Mouse (Mus musculus) adrenal gland, adult 8-10 months (tissue): ENCODE data around the gene Nudt2. TPM values are rescaled to one million over a fixed set of nuclear protein-coding genes. Genes with fewer than 3 reads are reported as not detected.

Experiments
- DNase-seq: peaks from one replicate; pipeline ENCODE4 v3.0.0; 2022
- total RNA-seq, 4 experiments: library from RNA; stranded (reverse); gene quantifications; 2 replicates each; pipeline ENCODE4 v1.2.4; 2022

Gene Nudt2
- total RNA-seq, 4 experiments from 2014 or later = 28.0 to 34.1 (median 32.0) TPM

DNA sequence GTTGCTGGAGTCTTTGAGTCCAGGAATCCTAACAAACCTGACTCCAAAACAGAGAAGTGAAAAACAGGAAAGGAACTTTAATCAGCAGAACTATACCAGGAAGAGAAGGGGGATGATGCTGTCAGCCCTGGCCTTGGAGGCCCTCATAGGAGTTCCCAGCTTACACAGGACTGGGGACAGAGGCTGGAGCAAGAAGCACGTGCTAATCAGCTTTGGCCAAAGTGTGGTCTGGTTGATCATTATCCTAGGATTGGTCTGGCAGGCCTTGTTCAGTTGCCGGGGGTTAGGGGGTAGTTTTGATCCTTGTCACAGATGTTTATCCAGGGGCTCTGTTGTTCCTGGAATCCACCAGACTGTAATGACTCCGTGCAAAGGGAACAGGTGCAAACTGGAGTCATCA lies 29.4 kb downstream of the Nudt2 start:
- no peak for DNase-seq

- DNase-seq = no peak
Observed at GRCm38 (mm10) chr4:41495076-41495475, 30.1 kb downstream of the Nudt2 start.

- no peak for DNase-seq
Observed at GRCm38 (mm10) chr4:41495850-41496249, 30.9 kb downstream of the Nudt2 start.

- DNase-seq = no peak
Observed at GRCm38 (mm10) chr4:41497046-41497445, 32.1 kb downstream of the Nudt2 start.

DNA sequence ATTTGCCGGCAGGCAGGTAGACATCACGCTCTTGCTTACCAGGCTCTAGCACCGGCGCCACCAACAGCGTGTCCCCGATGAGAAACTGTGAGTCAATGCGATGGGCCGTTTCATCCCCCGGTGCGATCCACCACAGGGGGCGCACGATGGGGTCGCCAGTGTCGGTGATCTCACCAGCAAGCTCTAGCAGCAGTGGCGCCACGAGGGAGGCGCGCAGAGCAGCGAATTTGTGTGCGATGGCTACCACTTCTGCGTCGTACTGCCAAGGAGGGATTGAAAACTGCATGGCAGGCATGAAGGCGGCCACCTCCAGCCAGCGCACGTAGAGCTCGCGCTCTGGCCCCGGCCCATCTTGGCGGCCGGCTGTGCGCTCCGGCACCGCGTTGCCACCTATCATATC lies 32.6 kb downstream of the Nudt2 start:
- no peak for DNase-seq

DNA sequence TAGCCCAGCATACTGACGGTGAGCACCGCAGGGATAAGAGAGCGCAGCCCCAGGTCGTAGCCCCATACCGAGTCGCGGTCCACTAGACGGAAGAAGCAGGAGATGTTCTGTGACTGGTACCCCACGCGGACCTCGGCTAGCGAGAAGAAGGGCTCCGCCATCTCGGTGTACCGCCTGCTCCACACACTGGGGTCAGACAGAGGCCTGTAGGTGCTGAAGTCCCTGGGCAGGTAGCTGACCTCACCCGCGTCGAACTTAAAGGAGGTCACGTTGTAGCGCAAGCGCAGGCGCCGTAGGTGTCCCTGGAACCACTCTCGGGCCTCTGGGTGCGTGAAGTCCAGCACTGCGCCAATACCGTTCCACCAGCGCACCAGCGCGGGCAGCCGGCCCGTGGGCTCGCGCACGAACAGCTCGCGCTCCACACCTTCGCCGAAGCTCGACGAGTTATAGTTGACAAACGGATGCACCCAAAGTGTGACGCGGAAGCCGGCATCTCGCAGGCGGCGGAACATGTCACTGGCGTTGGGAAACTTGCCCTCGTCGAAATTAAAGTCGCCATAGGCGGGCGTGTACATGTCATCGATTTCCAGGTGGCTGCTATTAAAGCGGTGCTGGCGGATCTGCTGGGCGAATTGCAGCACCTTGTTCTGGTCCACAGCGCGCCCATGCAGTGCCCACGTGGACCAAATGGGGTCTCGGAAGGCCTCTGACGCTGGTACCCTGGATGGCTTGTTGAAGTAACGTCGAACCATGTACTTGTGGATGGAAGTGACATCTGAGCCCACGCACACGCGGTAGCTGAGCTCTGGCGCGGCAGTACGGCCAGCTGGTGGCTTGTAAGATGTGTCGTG lies 33.3 kb downstream of the Nudt2 start:
- DNase-seq = no peak

- no peak for DNase-seq
Observed at GRCm38 (mm10) chr4:41498921-41499391, 34.0 kb downstream of the Nudt2 start.

- no peak for DNase-seq
Observed at GRCm38 (mm10) chr4:41499619-41500018, 34.7 kb downstream of the Nudt2 start.

DNA sequence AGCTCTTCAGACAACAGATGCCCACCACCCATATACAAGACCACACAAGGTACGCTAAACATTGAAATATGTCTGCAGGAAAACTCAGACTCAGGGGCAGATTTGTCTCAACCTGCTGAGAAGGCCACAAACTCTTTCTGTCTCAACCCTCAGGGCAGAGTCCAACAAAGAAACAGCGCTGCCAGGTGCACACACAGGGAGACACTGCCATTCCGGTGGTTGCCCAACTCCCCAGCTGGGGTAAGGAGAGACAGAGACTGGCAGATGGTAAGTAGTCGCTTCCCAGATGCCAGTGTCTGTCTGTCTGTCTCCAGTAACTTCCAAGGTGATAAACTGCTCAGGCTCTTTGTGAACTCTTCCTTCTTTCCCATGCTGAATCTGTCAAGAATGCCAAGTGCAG lies 35.8 kb downstream of the Nudt2 start:
- no peak for DNase-seq

DNA sequence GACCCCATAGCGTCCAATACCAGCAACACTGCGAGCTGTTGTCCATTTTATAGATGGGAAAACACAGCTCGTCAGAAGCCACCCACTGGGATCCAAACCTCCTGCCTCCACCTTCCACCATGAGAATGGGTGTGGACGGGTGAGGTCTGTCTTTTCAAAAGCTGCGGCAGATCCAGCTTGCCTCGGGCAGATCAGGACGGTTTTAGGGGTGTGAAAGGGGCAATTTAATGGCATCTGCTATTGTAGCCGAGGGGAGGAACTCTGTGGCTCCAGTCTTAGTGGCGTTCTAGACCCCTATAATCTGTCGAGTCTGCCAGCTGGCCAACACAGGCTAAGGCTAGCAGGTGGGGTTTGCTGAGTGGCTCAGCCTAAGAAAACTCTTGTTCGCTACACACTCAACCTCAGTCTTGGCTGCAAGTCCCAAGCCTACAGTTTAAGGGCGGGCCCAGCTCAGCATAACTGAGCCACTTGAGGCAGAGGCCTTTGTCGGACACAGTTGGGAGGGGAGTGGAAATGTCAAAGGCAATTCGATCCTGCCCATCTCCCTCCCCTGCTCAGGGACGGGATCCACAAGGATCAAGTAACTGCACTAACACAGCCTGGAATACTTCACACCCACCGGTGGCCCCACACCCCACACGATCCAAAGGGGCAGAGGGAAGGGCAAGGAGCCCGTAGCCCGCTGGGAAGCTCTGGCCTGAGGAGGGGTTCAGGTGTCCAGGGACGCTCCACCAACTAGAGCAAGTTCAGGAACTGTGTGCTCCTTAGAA lies 37.4 kb downstream of the Nudt2 start:
- no peak for DNase-seq

- peak; percentile 98 for DNase-seq
Observed at GRCm38 (mm10) chr4:41502986-41503412, 38.0 kb downstream of the Nudt2 start, which contains the start of gene AI464131. TSS of gene AI464131 (minus strand) at chr4:41503076.

DNA sequence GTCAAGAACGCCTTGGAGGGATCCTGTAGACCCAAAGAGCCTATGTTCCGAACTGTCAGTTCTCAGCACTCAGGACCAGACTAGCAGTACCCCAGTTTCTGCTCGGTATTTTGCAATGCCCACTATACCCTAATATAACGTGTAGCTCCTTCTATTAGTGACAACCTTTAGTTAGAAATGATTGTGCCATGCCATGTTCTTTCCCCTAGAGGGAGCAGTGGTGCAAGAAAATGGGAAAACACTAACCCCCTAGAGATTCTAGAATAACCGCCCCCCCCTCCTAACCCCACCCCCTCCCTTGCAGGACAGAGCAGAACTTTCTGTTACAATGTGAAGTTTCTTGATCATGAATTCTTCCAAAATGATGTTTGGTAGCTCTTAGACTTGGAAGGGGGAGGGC lies 39.4 kb downstream of the Nudt2 start:
- no peak for DNase-seq

DNA sequence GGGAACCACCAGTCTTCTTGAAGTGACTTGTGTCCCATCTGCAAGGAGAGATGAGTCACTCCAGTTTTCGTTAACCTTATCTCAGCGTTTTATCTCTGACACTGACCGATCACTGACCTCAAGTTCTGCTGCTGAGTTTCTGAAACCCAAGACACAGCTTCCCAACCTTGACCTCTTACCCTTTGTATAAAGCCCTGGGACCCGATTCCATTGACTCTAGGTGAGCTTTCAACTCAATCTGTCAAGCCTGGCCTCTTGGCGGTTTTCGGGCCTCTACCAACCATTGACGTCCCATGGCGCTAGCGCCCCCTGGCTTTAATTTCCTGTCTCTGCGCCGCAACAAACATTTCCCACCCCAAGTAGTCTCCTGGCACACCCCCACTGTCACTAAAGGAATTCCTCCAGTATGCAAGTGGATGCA lies 40.2 kb downstream of the Nudt2 start:
- DNase-seq = no peak

- DNase-seq = peak; percentile 61
Observed at GRCm38 (mm10) chr4:41506156-41506555, 41.2 kb downstream of the Nudt2 start.

DNA sequence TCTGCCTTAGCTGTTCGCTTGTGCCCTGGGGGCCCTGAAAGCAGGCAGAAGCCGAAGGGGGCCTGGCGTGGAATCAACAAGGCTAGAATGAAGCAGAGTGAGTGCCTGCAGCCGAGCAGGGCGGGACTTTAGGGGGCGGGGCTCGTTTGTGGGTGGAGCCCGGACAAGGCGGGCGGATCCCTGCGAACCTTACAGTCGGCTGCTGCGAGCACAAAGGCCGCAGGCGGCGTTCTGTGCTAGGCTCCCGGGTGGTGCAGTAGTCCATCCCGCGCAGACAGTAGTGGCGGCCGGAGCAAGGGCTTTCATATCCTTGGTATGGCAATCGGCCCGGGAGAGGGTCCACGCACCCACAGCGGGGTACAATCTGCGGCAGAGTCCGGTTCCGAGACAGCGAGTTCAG lies 42.0 kb downstream of the Nudt2 start:
- DNase-seq = peak; percentile 83

- no peak for DNase-seq
Observed at GRCm38 (mm10) chr4:41507326-41507924, 42.5 kb downstream of the Nudt2 start.

GRCm38 (mm10) chr4:41507998-41508397 lies 43.0 kb downstream of the Nudt2 start:
- no peak for DNase-seq

DNA sequence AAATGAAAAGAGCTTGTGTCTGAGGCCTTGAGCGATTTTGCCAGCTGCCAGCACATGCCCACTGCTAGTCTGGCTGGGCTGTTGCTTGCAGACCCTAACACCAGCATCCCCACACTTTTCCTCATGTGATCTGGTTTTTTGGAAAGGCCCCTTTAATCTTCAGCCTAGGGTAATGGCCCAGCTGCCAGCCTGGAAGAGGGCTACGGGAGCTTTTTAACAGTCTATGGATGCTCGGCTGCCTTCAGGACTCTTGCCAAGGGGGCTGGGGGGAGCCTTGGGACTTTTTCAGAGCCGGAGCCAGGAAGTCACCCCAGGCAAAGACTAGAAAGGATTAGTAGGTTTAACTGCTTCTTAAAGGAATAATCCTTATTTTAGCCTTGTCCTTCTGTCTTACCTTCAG lies 48.4 kb downstream of the Nudt2 start:
- DNase-seq = no peak

- no peak for DNase-seq
Observed at GRCm38 (mm10) chr4:41513714-41514113, 48.8 kb downstream of the Nudt2 start.

DNA sequence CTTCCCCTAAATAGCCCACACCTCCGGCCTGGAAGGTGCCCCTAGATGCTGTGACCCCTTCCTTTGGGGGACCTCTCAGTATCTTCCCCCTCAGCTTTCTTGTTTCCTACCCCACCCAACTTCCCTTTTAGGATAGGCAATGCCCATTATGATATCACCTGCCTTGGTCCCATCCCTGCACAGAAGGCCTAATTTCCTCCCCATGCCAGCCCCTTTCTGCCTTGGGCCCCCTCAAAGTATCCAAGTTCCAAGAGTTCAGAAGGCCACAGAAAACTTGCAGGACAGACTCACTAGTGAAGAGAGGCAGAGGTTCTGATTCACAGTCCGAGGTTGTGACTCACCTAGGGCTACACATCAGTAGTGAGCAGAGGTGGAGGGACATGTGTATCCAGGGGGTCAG lies 52.3 kb downstream of the Nudt2 start, which contains the start of gene 1110017D15Rik:
TSS of gene 1110017D15Rik (minus strand) at position 101 of the 400 bp plus-strand sequence.
- no peak for DNase-seq

DNA sequence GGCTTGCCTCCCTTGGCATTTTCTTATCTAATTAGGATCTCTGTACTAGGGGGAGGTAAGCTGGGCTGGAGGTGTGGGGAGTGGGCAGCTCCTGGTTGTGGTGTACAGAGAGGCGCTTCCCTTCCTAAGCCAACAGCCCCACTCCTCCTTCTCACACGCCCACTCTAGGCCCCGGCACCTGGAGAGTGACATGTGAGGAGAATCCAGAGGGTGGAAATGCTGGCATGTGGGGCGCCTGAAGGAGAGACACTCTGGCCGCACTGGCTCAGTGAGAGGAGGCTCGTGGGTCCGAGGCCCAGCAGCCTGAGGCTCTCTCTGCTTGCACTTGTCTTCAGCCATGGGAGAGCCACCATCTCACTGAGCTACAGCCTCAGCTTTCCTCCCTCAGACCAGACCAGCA lies 53.4 kb downstream of the Nudt2 start:
- no peak for DNase-seq

DNA sequence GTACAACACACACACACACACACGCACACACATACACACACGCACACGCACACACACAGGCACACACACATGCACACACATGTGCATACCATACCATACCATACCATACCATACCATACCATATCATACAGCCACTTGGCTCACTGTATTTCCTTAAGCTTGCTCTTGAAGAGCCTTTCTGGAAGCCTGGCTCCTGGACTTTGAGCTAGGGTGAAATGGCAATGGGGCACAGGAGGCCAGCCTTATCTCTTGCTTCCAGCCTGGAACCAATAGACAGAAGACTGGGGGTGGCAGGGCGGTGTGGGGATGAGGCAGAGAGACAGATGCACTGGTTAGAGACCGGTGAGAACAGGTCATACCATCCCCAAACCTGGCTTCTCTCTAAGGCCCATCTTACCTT lies 54.2 kb downstream of the Nudt2 start:
- DNase-seq = no peak

- DNase-seq = no peak
Observed at GRCm38 (mm10) chr4:41520641-41521040, 55.7 kb downstream of the Nudt2 start.
